Mouse (Mus musculus): Measurements from ENCODE around the gene M6pr.
"Not testable (repeated sequence)": the region's sequence is repeated elsewhere in the genome, so short reads cannot be mapped to it uniquely, and the experiment has no call there.

The M6pr gene

DNA sequence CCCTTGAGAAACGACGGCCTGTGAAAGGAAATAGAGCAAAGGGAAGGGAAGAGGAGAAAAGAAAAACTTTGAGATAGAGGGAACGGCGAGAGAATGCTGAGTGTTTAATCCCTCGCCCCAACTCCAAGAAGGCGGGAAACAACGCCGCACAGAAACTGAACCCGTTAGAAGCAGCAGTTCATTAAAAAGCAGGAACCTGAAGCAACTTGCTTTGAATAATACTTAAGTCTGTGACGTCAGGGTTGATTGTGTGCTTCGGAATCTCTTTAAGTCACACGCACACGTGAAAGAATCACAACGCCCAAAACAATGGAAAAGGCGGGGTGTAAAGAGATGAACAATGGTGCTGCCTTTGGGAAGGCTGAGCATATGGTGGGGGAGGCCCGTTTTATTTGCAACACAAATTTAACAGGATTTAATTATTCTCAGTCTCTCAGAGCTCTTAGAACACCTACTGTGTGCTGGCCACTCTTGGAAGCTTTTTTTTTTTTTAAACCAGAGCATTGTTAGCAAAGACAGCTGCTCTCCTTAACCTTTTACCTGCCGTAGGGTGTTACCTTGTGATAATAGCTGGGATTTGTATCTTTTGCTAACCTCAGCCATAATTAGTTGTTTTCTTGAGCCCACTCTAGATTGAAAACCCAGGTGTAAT is 32.0 kb downstream of the M6pr start, which contains the start of gene Phc1:
Gene Phc1 (minus strand): TSS at position 213 of the 652 bp plus-strand sequence.
- no peak for DNase-seq (ENCODE audit: extremely low spot score, low spot score)

DNA sequence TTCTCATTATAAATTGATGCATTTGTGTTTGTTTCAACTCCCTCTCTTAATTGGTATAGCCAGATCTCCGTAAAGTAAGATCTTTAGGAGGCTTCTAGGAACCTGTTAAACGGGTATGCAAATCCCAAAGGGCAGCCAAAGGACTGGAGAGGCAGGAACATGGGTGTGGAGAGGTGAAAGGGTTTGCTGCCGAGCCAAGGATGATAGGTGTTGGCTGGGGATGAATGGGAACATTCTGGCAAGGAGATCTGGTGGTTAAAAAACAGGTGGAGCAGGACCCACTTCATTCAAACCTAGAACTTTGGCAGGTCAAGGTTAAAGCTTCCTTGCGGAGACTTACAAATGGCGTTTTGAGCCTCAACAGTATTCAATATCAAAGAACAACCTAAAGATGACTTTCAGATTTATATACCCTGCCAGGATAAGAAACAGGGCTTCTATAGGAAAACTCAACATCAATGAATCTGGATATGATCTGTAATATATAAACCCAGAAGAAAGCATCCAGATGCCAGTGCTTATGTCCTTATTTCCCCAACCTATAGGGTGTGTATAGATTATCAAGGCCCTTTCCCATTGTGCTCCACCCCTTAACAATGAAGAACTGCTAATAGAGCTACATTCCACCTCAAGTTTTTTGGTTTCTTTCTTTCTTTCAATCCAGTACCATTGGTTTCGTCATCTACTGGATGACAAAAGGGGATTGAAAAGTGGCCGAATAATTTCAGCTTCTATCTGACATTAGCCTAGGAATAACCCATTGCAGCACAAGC is 32.7 kb downstream of the M6pr start:
- DNase-seq (ENCODE audit: extremely low spot score, low spot score), result no peak

DNA sequence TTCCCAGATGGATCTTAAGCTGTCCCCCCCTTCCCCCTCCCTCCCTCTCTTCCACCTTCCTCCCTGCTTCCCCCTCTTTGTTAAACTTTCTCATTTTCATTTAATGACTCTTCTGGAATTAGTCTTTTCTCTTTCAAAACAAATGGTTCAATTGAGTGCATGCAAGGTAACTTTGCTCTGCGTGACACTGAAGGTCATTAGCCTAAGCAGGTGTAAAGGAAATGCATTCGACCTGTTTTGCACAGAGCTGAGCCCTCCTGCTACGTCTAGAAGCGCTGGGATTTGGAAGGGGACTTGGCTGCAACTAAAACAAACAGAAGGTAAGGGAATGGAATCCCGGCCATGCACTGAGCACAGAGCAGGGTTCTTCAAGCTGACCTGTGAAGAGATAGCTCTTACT is 33.6 kb downstream of the M6pr start:
- no peak for DNase-seq (ENCODE audit: extremely low spot score, low spot score)

- DNase-seq (ENCODE audit: extremely low spot score, low spot score), result no peak
These were observed 35.2 kb downstream of the M6pr start for GRCm38 (mm10) chr6:122343719-122344118.

DNA sequence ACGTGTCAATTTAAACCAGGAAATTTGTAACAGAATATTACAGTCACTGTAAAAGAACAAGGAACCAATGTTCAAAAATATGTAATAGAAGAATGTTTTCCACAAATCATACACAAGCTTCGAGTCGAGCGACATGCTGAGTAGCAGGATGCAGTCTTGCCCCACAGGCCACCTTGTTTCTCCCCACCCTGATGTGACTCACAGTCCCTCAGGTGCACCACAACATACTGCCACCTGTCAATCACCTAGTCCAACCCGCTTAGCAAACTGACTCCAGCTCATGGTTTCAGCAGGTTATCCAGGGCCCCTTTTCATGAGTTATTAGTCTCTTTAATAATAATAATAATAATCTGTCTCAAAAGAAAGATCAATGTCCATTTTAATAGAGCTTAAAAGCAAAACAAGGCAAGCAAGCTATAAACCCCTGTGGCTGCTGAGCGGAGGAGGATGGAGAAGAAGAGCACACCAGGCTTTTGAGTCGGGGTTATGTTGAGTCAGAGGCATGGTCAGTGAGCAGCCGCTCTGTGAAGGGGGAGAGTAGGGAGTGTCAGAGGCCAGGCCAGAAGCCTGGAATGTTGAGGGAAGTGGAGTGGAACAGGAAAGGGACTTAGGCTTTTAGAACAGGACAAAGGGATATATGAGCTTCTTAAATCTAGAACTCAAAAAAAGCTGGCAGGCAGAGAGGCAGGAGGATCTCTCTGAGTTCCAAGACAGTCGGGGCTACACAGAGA is 36.0 kb downstream of the M6pr start:
- DNase-seq (ENCODE audit: extremely low spot score, low spot score), result no peak

GRCm38 (mm10) chr6:122345731-122346130 is 37.2 kb downstream of the M6pr start:
- no peak for DNase-seq (ENCODE audit: extremely low spot score, low spot score)

DNA sequence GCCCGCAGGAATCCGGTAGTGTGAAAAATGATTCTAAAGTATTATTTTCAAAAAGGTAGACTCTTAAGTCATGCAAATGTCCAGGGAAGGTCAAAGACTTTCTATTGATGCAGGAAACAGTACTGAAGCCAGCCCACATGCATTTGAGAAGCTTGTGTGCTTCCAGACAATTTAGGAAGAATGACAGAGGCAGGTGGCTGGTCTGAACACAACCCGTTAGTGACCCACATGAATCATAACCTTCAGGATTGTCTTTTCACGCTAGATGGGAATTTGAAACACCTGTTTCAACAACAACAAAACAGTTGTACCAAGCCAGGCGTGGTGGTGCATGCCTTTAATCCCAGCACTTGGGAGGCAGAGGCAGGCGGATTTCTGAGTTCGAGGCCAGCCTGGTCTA is 37.9 kb downstream of the M6pr start:
- DNase-seq (ENCODE audit: extremely low spot score, low spot score), result no peak

DNA sequence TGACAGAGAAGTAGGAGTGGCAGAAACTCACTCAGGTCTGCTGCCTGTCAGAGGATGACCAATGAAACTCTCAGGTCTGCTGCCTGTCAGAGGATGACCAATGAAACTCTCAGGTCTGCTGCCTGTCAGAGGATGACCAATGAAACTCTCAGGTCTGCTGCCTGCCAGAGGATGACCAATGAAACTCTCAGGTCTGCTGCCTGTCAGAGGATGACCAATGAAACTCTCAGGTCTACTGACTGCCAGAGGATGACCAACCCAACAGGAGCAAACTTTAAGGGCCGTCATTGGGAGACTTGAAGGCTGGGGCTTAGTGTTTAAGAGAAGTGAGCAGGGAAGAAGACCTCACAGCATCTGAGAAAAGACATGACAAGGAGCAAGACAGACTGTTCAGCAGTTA is 38.8 kb downstream of the M6pr start:
- not testable (repeated sequence) for DNase-seq (ENCODE audit: extremely low spot score, low spot score)

DNA sequence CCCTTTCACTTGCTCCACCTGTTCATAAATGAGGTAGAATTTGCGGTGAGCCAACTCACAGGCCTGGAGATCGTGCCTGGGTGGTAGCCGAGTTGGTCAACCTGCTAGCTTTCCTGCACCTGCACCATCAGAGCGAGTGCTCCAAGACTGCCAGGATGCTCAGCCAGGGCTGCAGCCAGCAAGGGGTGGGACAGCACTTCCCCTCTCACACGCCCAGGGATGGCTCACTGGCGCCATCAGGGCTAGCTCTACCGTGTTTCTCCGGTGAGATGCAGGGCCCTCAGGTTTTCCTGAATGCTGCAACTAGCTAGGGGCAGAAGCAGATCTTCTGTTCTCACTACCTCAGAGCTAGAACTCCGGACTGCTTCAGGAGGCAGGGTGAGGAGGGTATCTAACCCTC is 47.4 kb downstream of the M6pr start:
- DNase-seq (ENCODE audit: extremely low spot score, low spot score), result no peak

- DNase-seq (ENCODE audit: extremely low spot score, low spot score), result no peak
These were observed 48.6 kb downstream of the M6pr start for GRCm38 (mm10) chr6:122357089-122357488.

DNA sequence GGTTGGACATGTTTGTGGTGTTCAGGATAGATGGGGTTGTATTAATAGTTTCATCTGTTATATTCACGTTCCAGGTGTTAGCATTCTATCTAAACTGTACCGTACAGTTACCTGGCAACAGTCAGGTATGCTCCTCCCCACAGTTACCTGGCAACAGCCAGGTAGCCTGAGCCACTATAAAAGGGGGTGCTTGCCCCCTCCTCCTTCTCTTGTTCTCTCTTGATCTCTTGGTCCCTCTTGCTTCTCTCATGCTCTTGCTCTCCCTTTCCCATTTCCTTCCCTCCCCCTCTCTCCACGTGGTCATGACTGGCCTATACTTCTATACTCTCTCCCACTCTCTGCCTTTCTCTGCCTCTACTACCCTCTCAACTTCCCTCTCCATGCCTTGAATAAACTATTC is 57.2 kb downstream of the M6pr start:
- DNase-seq (ENCODE audit: extremely low spot score, low spot score), result no peak

GRCm38 (mm10) chr6:122366287-122366686 is 57.8 kb downstream of the M6pr start:
- no peak for DNase-seq (ENCODE audit: extremely low spot score, low spot score)

- no peak for DNase-seq (ENCODE audit: extremely low spot score, low spot score)
These were observed 58.5 kb downstream of the M6pr start for GRCm38 (mm10) chr6:122366976-122367375.
